Mouse (Mus musculus): ENCODE results near the gene Osbp2. TPM values are rescaled to one million over a fixed set of nuclear protein-coding genes. Genes with fewer than 3 reads are reported as not detected.

The Osbp2 gene
- polyA plus RNA-seq, 1 experiment from 2014 or later = 14.6 TPM

DNA sequence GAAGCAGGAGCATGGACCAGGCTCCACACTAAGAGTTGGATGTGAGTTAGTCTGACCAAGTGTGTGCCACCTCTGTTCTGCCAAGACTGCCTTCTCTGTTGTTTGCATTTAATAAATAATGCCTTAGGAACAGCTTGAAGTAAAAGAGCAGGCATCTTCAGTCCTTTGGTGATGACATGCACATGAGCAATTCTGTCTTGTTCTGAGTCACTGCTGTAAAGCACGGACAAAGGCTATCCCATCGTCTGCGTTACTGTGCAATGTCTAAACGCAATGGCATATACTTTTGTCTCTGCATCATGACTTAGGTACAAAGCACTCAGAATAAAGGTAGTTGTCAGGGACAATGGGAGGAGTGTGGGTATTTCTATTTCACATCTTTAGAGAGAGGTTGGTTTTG lies 3.9 kb downstream of the Osbp2 start:
- WGBS = 87% methylated on average over 4 of the region's 4 CpGs
- no peak for ATAC-seq (replicated peaks)
- H3K36me3 ChIP-seq = no peaks in the 10 kb centered on the region
- no peak overlapping the region for H3K27ac ChIP-seq (replicated peaks)
- no peaks in the 10 kb centered on the region for H3K9me3 ChIP-seq
- no peak overlapping the region for H3K4me3 ChIP-seq
- H3K27me3 ChIP-seq = no peaks in the 10 kb centered on the region
- no peak overlapping the region for H3K9ac ChIP-seq (replicated peaks)
- H3K4me1 ChIP-seq = peaks cover 13% of the 10 kb centered on the region
- no peak overlapping the region for H3K4me2 ChIP-seq (replicated peaks)

GRCm38 (mm10) chr11:3857902-3858301 lies 5.8 kb downstream of the Osbp2 start:
- no peaks in the 10 kb centered on the region for H3K27me3 ChIP-seq
- H3K4me3 ChIP-seq = no peak overlapping the region
- WGBS = 77% methylated on average over 5 of the region's 5 CpGs
- H3K4me2 ChIP-seq (replicated peaks) = no peak overlapping the region
- H3K9ac ChIP-seq (replicated peaks) = no peak overlapping the region
- no peaks in the 10 kb centered on the region for H3K36me3 ChIP-seq
- H3K4me1 ChIP-seq = peaks cover 14% of the 10 kb centered on the region
- H3K27ac ChIP-seq (replicated peaks) = no peak overlapping the region
- H3K9me3 ChIP-seq = no peaks in the 10 kb centered on the region
- ATAC-seq (replicated peaks) = no peak

GRCm38 (mm10) chr11:3855846-3856245 lies 7.9 kb downstream of the Osbp2 start:
- WGBS = 80% methylated on average over 5 of the region's 5 CpGs
- Histone ChIP-seq H3K36me3 (no peaks in the 10 kb centered on the region), H3K4me2 (replicated peaks) (no peak overlapping the region), H3K9ac (replicated peaks) (no peak overlapping the region), H3K4me3 (no peak overlapping the region), H3K9me3 (no peaks in the 10 kb centered on the region), H3K27me3 (no peaks in the 10 kb centered on the region), H3K4me1 (peaks cover 14% of the 10 kb centered on the region), H3K27ac (replicated peaks) (no peak overlapping the region)
- ATAC-seq (replicated peaks) = no peak

DNA sequence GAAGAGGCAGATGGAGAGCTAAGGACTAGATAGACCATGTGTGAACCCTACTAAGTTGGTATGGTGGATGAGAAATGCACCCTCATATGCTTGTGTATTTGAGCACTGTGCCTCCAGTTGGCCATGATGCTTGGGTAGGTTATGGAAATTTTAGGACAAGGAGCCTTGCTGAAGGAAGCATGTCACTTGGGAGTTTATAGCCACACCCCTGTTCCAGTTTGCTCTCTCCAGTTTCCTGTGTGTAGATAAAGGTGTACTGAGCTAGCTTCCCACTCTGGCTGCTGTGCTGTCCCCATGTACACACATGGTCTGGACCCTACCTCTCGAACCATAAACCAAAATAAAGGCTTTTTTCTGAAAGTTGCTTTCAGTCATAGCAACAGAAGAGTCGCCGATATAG lies 9.5 kb downstream of the Osbp2 start:
- no peaks in the 10 kb centered on the region for H3K27me3 ChIP-seq
- ATAC-seq (replicated peaks) = peak; percentile 41; the same call in 1 of the 2 replicates
- no peaks in the 10 kb centered on the region for H3K36me3 ChIP-seq
- no peaks in the 10 kb centered on the region for H3K9me3 ChIP-seq
- H3K4me1 ChIP-seq = peaks cover 14% of the 10 kb centered on the region
- no peak overlapping the region for H3K4me3 ChIP-seq
- no peak overlapping the region for H3K9ac ChIP-seq (replicated peaks)
- 88% methylated on average over 3 of the region's 3 CpGs for WGBS
- H3K27ac ChIP-seq (replicated peaks) = peak overlapping the region; percentile 84
- H3K4me2 ChIP-seq (replicated peaks) = no peak overlapping the region

GRCm38 (mm10) chr11:3853481-3854034 lies 10.1 kb downstream of the Osbp2 start:
- H3K36me3 ChIP-seq = no peaks in the 10 kb centered on the region
- H3K4me1 ChIP-seq = peaks cover 14% of the 10 kb centered on the region
- WGBS = 47% methylated on average over 5 of the region's 5 CpGs
- no peaks in the 10 kb centered on the region for H3K9me3 ChIP-seq
- ATAC-seq (replicated peaks) = peak; percentile 95
- H3K27ac ChIP-seq (replicated peaks) = peak overlapping the region; percentile 84
- H3K9ac ChIP-seq (replicated peaks) = no peak overlapping the region
- H3K4me3 ChIP-seq = no peak overlapping the region
- no peaks in the 10 kb centered on the region for H3K27me3 ChIP-seq
- no peak overlapping the region for H3K4me2 ChIP-seq (replicated peaks)

DNA sequence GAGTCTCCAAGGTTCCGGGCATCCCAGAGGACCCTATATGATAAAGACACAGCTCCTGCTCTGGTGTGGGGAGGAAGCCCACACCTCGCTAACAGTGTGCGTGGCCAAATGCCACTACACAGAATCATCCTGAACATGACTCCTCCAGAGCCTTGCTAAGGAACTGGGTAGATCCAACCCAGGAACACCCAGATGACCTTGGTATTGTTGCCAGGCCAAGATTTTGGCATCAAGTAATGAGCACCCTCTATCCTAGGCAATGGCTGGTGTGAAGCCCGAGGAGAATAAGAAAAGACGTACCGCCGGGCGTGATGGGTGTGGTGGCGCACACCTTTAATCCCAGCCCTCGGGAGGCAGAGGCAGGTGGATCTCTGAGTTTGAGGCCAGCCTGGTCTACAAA lies 10.7 kb downstream of the Osbp2 start:
- 95% methylated on average over 10 of the region's 10 CpGs for WGBS
- H3K9me3 ChIP-seq = no peaks in the 10 kb centered on the region
- H3K4me1 ChIP-seq = peaks cover 14% of the 10 kb centered on the region
- H3K27ac ChIP-seq (replicated peaks) = peak overlapping the region; percentile 84
- no peak for ATAC-seq (replicated peaks)
- H3K27me3 ChIP-seq = no peaks in the 10 kb centered on the region
- H3K9ac ChIP-seq (replicated peaks) = no peak overlapping the region
- no peak overlapping the region for H3K4me2 ChIP-seq (replicated peaks)
- no peak overlapping the region for H3K4me3 ChIP-seq
- no peaks in the 10 kb centered on the region for H3K36me3 ChIP-seq

DNA sequence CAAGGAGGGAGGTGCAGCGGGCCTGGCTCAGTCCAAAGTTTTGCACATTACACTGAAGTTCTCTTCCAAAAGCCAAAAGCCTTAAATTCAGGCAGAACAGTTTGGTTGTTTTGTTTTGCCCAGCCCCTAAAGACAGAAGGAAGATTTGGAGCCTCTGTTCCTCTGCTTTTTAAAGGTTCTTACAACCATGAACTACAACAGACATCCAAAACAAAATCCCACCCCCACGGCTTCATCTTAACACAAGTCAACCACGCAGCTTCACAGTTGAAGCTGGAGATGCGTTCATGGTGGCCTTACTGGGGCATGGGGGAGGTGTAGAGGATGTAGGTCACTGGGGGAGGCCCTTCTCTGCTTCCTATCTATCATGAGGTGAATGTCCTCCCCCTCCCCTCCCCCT lies 11.8 kb downstream of the Osbp2 start:
- H3K4me1 ChIP-seq = peaks cover 14% of the 10 kb centered on the region
- no peaks in the 10 kb centered on the region for H3K9me3 ChIP-seq
- H3K27me3 ChIP-seq = no peaks in the 10 kb centered on the region
- no peak overlapping the region for H3K27ac ChIP-seq (replicated peaks)
- no peak overlapping the region for H3K4me2 ChIP-seq (replicated peaks)
- no peak for ATAC-seq (replicated peaks)
- WGBS = 86% methylated on average over 4 of the region's 4 CpGs
- H3K9ac ChIP-seq (replicated peaks) = no peak overlapping the region
- H3K4me3 ChIP-seq = no peak overlapping the region
- H3K36me3 ChIP-seq = no peaks in the 10 kb centered on the region

GRCm38 (mm10) chr11:3850746-3851277 lies 12.9 kb downstream of the Osbp2 start:
- H3K36me3 ChIP-seq = no peaks in the 10 kb centered on the region
- no peak overlapping the region for H3K9ac ChIP-seq (replicated peaks)
- no peaks in the 10 kb centered on the region for H3K27me3 ChIP-seq
- no peak overlapping the region for H3K4me2 ChIP-seq (replicated peaks)
- H3K4me3 ChIP-seq = no peak overlapping the region
- no peak overlapping the region for H3K27ac ChIP-seq (replicated peaks)
- H3K4me1 ChIP-seq = peaks cover 14% of the 10 kb centered on the region
- H3K9me3 ChIP-seq = no peaks in the 10 kb centered on the region
- 80% methylated on average over 5 of the region's 5 CpGs for WGBS
- no peak for ATAC-seq (replicated peaks)

GRCm38 (mm10) chr11:3850315-3850614 lies 13.4 kb downstream of the Osbp2 start:
- peaks cover 14% of the 10 kb centered on the region for H3K4me1 ChIP-seq
- no peaks in the 10 kb centered on the region for H3K9me3 ChIP-seq
- no peaks in the 10 kb centered on the region for H3K27me3 ChIP-seq
- no peak for ATAC-seq (replicated peaks)
- no peak overlapping the region for H3K4me2 ChIP-seq (replicated peaks)
- H3K27ac ChIP-seq (replicated peaks) = no peak overlapping the region
- H3K4me3 ChIP-seq = no peak overlapping the region
- H3K36me3 ChIP-seq = no peaks in the 10 kb centered on the region
- whole genome bisulfite sequencing = 77% methylated on average over 2 of the region's 2 CpGs
- H3K9ac ChIP-seq (replicated peaks) = no peak overlapping the region

DNA sequence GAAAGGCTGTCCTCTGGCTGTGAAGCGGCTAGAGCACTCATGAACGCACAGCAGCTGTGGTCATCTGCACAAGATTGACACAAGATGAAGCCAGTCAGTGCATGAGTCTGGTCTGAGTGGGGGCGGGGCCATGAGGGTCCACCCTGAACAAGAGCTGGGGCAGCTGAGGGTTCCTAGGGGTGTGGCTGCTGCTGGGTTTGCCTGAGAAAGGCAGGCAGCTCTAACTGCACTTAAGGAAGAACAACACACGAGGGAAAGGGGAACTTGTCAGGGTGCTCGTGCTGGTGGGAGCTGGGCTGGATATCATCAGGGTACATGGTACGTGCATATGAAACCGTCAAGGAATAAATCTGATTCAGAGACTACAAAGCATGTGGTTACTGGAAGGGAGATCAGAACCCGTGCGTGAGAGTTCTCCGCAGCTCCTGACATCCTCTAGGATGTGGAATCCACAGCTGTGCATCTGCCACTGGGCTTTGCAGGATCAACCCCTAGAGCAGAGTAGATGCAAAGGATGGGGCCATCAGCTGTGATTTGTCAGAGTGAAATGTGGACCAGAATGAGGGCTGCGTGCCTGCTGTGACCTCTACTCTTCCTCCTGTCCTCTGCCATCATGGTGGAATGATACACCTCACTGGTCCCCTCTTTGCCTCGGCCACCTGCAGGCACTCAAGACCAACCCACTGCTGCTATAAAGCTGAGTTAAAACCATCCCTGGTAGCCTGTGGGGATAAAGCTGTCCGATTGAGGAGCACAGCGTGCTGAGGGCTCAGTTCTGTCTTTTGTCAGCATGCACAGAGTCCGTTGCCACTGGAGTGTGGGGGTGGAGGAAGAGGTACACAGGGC lies 14.0 kb downstream of the Osbp2 start:
- WGBS = 78% methylated on average over 15 of the region's 15 CpGs

DNA sequence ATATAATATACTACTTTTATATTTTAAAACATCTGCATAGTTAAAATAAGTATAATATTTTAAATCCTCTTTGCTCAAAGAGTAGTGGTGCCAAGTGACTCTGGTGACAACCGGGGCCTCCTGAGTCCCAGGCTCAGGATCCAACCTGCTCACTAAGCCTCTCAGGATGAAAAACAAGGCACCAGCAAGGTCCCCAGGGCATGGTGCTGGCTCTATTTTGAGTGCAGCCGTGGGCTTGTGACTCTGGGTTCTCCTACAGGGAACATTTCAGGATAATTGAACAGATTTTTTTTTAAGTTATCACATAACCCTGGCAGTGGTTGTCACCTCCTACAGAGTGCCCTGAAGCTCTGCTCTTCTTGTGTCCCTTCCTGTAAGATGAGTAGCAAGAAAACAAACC lies 17.4 kb downstream of the Osbp2 start:
- Histone ChIP-seq H3K27ac (replicated peaks) (no peak overlapping the region), H3K4me1 (no peaks in the 10 kb centered on the region), H3K9me3 (no peaks in the 10 kb centered on the region), H3K4me2 (replicated peaks) (no peak overlapping the region), H3K36me3 (no peaks in the 10 kb centered on the region), H3K27me3 (no peaks in the 10 kb centered on the region), H3K9ac (replicated peaks) (no peak overlapping the region), H3K4me3 (no peak overlapping the region)
- no peak for ATAC-seq (replicated peaks)
- 66% methylated on average over 2 of the region's 2 CpGs for WGBS

More for the DNA sequence above, 14.0 kb downstream of the Osbp2 start:
- no peak for ATAC-seq (replicated peaks)
- H3K27ac ChIP-seq (replicated peaks) = no peak overlapping the region
- H3K36me3 ChIP-seq = no peaks in the 10 kb centered on the region
- no peak overlapping the region for H3K9ac ChIP-seq (replicated peaks)
- no peaks in the 10 kb centered on the region for H3K9me3 ChIP-seq
- peaks cover 14% of the 10 kb centered on the region for H3K4me1 ChIP-seq
- H3K4me2 ChIP-seq (replicated peaks) = no peak overlapping the region
- no peaks in the 10 kb centered on the region for H3K27me3 ChIP-seq
- H3K4me3 ChIP-seq = no peak overlapping the region

GRCm38 (mm10) chr11:3843943-3844734 lies 19.6 kb downstream of the Osbp2 start:
- H3K36me3 ChIP-seq = no peaks in the 10 kb centered on the region
- WGBS = 76% methylated on average over 17 of the region's 17 CpGs
- H3K27me3 ChIP-seq = no peaks in the 10 kb centered on the region
- no peak overlapping the region for H3K4me2 ChIP-seq (replicated peaks)
- no peak overlapping the region for H3K4me3 ChIP-seq
- no peak overlapping the region for H3K27ac ChIP-seq (replicated peaks)
- no peaks in the 10 kb centered on the region for H3K4me1 ChIP-seq
- no peaks in the 10 kb centered on the region for H3K9me3 ChIP-seq
- H3K9ac ChIP-seq (replicated peaks) = no peak overlapping the region
- ATAC-seq (replicated peaks) = no peak

Measured in forebrain, embryonic 15.5 days (tissue).